Mouse (Mus musculus): ENCODE data around the gene Epb41l3. TPM values are rescaled to one million over a fixed set of nuclear protein-coding genes. Genes with fewer than 3 reads are reported as not detected.

Gene Epb41l3
- polyA plus RNA-seq, 1 experiment = 0.12 TPM

DNA sequence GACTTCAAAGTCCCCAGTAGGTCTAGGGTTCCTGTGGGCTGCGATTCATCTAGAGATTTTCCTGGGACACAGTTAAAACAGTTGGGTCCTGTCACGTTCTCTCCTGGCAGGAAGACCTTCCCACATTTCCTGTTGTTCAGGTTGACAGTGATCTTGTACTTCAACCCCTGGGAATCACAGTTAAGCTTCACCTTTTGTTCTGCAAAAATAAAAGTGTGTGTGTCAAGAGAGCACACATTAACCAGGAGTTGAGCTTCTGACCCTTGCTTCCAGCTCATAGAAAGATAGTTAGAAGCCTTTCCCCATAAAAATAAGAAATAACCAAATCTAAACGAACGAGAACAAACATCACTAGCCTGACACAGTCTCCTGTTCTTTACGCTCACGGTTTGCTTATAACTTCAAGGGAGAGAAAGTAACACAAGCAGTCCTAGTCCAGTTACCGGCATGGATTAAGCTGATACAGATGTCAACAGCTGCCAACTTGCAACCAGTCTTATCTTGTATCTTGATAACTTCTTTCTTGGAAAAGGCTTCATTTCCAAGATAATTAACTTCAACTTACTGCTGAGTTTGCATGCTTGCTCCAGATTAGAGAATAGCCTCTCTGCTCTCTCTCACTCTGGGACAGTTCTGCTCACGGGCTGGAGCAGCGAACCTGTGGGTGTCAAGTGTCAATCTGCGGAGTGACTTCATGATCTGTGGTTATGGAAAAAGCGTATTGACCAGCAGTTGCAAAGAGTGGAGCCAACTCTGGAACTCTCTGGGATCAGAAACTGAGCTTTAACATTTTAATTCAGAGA, 7.3 kb upstream of the Epb41l3 start:
- no peaks in the 10 kb centered on the region for H3K27me3 ChIP-seq (ENCODE audit: control insufficient read depth)
- TF ChIP-seq TAL1 (IDR thresholded peaks at IDR 0.05; ENCODE audit: low read length) = no peak
- no peak for TF ChIP-seq GATA1 (IDR thresholded peaks at IDR 0.05; ENCODE audit: low read length)
- no peak overlapping the region for H3K4me3 ChIP-seq (replicated peaks)
- H3K9me3 ChIP-seq (ENCODE audit: control insufficient read depth, low read length) = no peaks in the 10 kb centered on the region; the same call in 1 of the 2 replicates
- H3K36me3 ChIP-seq (ENCODE audit: control insufficient read depth) = no peaks in the 10 kb centered on the region
- H3K4me1 ChIP-seq (ENCODE audit: control insufficient read depth) = no peaks in the 10 kb centered on the region

DNA sequence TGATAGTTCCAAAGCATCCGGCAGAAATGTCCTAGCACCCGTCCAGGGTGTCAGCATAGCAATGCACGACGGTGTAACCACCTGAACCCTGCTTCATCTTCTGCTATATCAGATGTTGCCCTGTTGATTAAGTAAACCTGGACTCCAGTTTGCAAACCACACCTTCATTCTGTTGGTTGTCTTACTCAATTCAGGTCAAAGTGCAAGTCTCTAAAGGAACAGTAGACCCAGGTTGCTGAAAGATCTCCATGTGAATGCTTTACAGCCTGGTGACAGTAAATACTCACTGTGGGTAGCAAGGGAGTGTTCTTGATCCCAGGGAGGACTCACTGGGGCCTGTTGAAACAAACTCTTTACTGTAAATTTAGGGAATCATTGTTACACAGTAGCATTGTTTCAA, 1.4 kb upstream of the Epb41l3 start:
- H3K27me3 ChIP-seq (ENCODE audit: control insufficient read depth) = peaks cover 27% of the 10 kb centered on the region

DNA sequence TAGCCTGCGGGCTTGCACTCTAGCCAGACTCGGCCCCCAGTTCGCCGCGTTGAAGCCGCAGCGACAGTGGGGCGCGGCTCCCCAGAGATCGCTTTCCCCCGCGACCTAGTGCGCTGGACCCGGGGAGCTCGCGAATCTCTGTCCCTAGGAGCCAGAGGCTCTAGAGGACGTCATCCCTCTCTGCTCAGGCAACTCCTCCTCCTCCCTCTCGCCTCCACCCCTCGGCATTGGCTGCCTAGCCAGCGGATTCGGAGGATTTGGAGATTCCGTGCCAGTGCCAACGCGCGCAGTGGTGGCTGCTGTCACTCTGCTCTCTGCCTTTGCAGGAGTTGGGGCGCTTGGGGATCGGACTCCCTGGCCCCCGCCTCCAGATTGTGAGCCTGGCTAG, 749 bp downstream of the Epb41l3 start:
- H3K9me3 ChIP-seq (ENCODE audit: control insufficient read depth, low read length) = peaks cover 3% of the 10 kb centered on the region; the same call in 1 of the 2 replicates
- peaks cover 27% of the 10 kb centered on the region for H3K27me3 ChIP-seq (ENCODE audit: control insufficient read depth)
- peak overlapping the region; percentile 10 for H3K4me3 ChIP-seq (replicated peaks)
- TF ChIP-seq TAL1 (IDR thresholded peaks at IDR 0.05; ENCODE audit: low read length) = no peak
- TF ChIP-seq GATA1 (IDR thresholded peaks at IDR 0.05; ENCODE audit: low read length) = no peak
- H3K36me3 ChIP-seq (ENCODE audit: control insufficient read depth) = no peaks in the 10 kb centered on the region
- no peaks in the 10 kb centered on the region for H3K4me1 ChIP-seq (ENCODE audit: control insufficient read depth)

More for the DNA sequence above, 1.4 kb upstream of the Epb41l3 start:
- Histone ChIP-seq H3K4me3 (replicated peaks) (no peak overlapping the region), H3K9me3 (ENCODE audit: control insufficient read depth, low read length) (no peaks in the 10 kb centered on the region; the same call in 1 of the 2 replicates), H3K36me3 (ENCODE audit: control insufficient read depth) (no peaks in the 10 kb centered on the region), H3K4me1 (ENCODE audit: control insufficient read depth) (no peaks in the 10 kb centered on the region)
- no peak for TF ChIP-seq TAL1 (IDR thresholded peaks at IDR 0.05; ENCODE audit: low read length)
- TF ChIP-seq GATA1 (IDR thresholded peaks at IDR 0.05; ENCODE audit: low read length) = no peak

DNA sequence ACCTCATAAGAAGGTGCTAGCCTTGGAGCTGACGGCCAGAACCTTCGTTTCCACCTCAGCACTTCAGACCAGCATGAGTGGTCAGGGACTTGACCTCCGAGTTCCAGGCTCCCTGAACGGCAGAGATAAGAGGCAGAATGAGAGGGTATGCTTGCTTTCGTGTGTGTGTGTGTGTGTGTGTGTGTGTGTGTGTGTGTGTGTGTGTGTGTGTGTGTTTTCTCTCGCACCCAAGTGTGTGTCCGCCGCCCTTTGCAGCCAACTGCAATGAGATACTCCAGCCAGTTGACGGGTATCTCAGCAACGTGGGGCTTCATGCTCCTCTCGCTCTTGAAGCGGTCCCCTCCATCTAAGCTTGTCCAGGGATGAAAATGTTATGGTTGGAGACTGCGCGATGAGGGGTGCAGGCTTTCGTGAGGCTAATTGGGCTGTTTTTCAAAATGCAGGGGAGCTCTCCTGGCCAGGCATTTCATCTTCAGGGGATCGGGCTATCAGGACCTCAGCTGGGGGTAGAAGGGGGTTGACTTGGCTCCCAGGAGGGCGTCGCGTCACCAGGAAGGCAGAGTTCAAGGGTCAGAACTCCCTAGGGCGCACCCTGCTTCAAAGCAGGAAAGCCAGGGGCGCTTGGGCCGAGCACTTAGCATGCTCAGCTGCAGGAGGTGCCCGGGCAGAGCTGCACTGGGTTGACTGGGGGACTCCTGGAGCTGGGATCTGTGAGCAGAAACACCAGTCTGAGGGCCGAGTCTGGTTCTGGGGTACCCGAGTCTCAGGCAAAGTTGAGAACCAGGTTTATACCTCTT, 1.5 kb downstream of the Epb41l3 start:
- Histone ChIP-seq H3K36me3 (ENCODE audit: control insufficient read depth) (no peaks in the 10 kb centered on the region), H3K4me1 (ENCODE audit: control insufficient read depth) (no peaks in the 10 kb centered on the region), H3K27me3 (ENCODE audit: control insufficient read depth) (peaks cover 27% of the 10 kb centered on the region), H3K4me3 (replicated peaks) (no peak overlapping the region), H3K9me3 (ENCODE audit: control insufficient read depth, low read length) (peaks cover 3% of the 10 kb centered on the region; the same call in 1 of the 2 replicates)
- TF ChIP-seq TAL1 (IDR thresholded peaks at IDR 0.05; ENCODE audit: low read length) (no peak), GATA1 (IDR thresholded peaks at IDR 0.05; ENCODE audit: low read length) (no peak)

DNA sequence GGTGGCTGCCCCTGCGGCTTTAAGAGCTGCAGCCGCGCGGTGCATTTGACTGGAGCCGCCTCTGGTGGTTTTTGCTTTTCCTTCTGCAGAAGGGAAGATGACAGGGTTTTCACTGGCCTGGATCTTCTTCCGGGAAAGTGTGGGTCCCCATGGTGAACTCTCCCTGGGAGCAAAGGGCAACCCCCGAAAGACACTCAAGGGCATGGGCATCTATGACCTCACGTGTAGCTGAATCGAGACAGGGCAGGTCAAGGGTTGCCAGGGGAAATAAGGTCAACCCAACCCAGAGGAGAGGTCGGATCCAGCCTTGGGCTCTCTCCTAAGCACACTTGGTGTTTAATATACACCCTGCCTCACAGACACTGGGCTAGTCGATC, 2.0 kb downstream of the Epb41l3 start:
- Histone ChIP-seq H3K4me1 (ENCODE audit: control insufficient read depth) (no peaks in the 10 kb centered on the region), H3K9me3 (ENCODE audit: control insufficient read depth, low read length) (peaks cover 4% of the 10 kb centered on the region; the same call in 1 of the 2 replicates), H3K36me3 (ENCODE audit: control insufficient read depth) (no peaks in the 10 kb centered on the region), H3K27me3 (ENCODE audit: control insufficient read depth) (peaks cover 27% of the 10 kb centered on the region), H3K4me3 (replicated peaks) (no peak overlapping the region)
- TF ChIP-seq TAL1 (IDR thresholded peaks at IDR 0.05; ENCODE audit: low read length) = no peak
- TF ChIP-seq GATA1 (IDR thresholded peaks at IDR 0.05; ENCODE audit: low read length) = no peak

DNA sequence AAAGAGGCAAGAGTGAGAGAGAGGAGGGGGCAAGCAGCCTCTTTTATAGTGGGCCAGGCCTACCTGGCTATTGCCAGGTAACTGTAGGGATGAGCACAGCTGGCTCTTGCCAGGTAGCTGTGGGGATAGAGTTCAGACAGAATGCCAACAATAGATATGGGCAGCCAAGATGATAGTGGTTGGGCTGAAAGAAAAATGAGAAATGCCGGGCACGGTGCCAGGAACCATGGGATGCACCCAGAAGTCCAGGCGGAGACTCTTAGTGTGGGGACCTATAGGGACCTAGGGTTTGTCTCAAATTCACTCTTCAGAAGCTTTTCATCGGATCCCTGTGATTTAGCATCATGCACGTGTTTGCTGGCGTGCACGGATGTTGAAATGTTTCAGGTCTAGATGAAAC, 6.8 kb downstream of the Epb41l3 start:
- Histone ChIP-seq H3K27me3 (ENCODE audit: control insufficient read depth) (peaks cover 6% of the 10 kb centered on the region), H3K9me3 (ENCODE audit: control insufficient read depth, low read length) (peaks cover 6% of the 10 kb centered on the region; the same call in 1 of the 2 replicates), H3K36me3 (ENCODE audit: control insufficient read depth) (no peaks in the 10 kb centered on the region), H3K4me3 (replicated peaks) (no peak overlapping the region), H3K4me1 (ENCODE audit: control insufficient read depth) (no peaks in the 10 kb centered on the region)
- TF ChIP-seq GATA1 (IDR thresholded peaks at IDR 0.05; ENCODE audit: low read length) (no peak), TAL1 (IDR thresholded peaks at IDR 0.05; ENCODE audit: low read length) (no peak)

DNA sequence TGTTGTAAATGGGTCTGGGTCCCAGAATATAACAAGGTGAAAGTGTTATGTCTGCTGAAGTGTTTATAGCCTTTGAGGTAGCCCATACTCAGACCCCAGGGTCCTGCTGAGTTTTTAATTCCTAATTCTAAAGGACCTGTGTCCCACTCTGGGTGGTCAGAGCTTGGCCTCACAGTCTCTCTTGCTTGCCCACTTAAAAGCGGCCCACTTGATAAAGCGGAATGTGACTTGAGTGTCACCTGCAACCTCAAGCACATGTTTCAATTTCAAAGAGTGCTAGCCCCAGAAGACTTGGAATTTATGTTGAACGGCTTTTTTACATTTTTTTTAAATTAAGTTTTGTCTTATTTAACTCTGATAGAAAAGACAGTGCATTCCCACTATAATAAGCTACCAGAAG, 16.1 kb downstream of the Epb41l3 start:
- Histone ChIP-seq H3K9me3 (ENCODE audit: control insufficient read depth, low read length) (peaks cover 12% of the 10 kb centered on the region), H3K4me3 (replicated peaks) (no peak overlapping the region), H3K27me3 (ENCODE audit: control insufficient read depth) (no peaks in the 10 kb centered on the region), H3K4me1 (ENCODE audit: control insufficient read depth) (no peaks in the 10 kb centered on the region), H3K36me3 (ENCODE audit: control insufficient read depth) (no peaks in the 10 kb centered on the region)
- TF ChIP-seq TAL1 (IDR thresholded peaks at IDR 0.05; ENCODE audit: low read length) (no peak), GATA1 (IDR thresholded peaks at IDR 0.05; ENCODE audit: low read length) (no peak)

DNA sequence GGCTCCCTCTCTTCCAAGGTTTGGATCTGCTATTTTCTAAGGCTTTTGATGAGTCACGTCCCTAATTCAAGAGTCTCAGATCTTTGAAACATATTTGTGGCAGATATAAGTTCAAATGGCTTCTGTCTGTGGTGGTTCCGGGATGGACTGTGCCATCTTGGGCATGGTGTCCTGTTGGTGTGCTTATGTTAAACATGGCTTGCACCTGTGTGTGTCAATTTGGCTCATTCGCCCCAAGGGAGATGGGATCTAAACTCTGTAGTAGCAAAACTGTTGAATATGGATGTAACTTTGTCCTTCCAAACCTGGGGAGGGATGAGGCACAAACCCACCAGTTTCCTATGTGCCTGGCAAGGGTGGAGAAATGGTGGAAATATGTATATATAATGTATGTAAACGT, 21.6 kb downstream of the Epb41l3 start:
- no peaks in the 10 kb centered on the region for H3K27me3 ChIP-seq (ENCODE audit: control insufficient read depth)
- no peaks in the 10 kb centered on the region for H3K36me3 ChIP-seq (ENCODE audit: control insufficient read depth)
- no peak overlapping the region for H3K4me3 ChIP-seq (replicated peaks)
- H3K4me1 ChIP-seq (ENCODE audit: control insufficient read depth) = no peaks in the 10 kb centered on the region
- TF ChIP-seq TAL1 (IDR thresholded peaks at IDR 0.05; ENCODE audit: low read length) (no peak), GATA1 (IDR thresholded peaks at IDR 0.05; ENCODE audit: low read length) (no peak)
- H3K9me3 ChIP-seq (ENCODE audit: control insufficient read depth, low read length) = peaks cover 18% of the 10 kb centered on the region

DNA sequence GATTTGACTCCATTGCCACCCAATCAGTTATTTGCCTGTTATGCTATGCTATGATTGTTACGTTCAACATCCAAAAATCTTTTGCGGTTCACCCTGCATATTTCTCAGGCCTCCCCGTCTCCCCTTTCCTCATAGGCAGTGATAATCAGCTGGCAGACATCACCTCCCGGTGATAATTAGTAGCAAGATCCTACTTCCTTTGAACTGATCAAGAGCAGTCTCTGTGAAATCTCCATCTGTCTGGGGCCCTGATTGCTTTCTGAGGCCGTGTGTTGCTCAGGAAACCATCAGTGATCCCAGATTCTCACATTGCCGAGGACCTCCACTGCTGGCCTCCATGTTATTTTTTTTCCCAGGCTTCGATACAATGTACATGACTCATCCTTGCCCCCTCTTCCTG, 22.5 kb downstream of the Epb41l3 start:
- no peaks in the 10 kb centered on the region for H3K4me1 ChIP-seq (ENCODE audit: control insufficient read depth)
- no peaks in the 10 kb centered on the region for H3K36me3 ChIP-seq (ENCODE audit: control insufficient read depth)
- H3K4me3 ChIP-seq (replicated peaks) = no peak overlapping the region
- no peak for TF ChIP-seq GATA1 (IDR thresholded peaks at IDR 0.05; ENCODE audit: low read length)
- no peak for TF ChIP-seq TAL1 (IDR thresholded peaks at IDR 0.05; ENCODE audit: low read length)
- peaks cover 18% of the 10 kb centered on the region for H3K9me3 ChIP-seq (ENCODE audit: control insufficient read depth, low read length)
- no peaks in the 10 kb centered on the region for H3K27me3 ChIP-seq (ENCODE audit: control insufficient read depth)
